Comparison of ENCODE assay signal across 11 mouse cellular contexts in the genomic region with DNA sequence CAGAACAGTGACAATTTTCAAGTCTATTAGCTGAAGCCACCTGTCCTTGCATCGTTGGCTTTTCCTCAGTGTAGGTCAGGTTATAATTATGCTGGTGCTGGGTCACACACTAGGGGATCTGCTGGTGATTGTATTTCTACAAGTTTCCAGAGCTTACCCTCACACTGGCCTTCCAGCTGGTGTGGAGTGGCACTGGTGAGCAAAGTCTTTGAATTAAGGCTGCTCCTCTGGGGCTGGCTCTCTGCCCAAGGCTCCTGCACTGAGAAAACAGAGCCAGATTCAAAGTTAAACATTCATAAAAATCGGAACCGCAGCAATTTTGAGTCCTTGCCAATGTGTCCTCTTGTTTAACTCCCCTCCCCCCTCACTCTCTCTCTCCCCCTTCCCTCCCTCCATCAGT.
DNase-seq lines count a peak whose midpoint lies in the region; ATAC-seq and TF ChIP-seq lines count a peak whose summit lies in the region.
"Had no signal": no experiment of that assay in that cellular context is flagged by ENCODE, and none has a peak within 500 bp of the region (broad histone marks: within the 10 kb centered on the region; RNA-seq: fewer than 3 reads in every experiment).

No protein-coding gene starts in this region.

- no peak overlapping the region for H3K9ac ChIP-seq in hindbrain, postnatal 0 days (replicated peaks; ENCODE audit: low read length)
- no peak overlapping the region for H3K9ac ChIP-seq in hindbrain, embryonic 11.5 days (ENCODE audit: low read depth, low read length)
- H3K9ac ChIP-seq in kidney, embryonic 16.5 days (replicated peaks; ENCODE audit: low read length): no peak overlapping the region
- no peak overlapping the region for H3K9ac ChIP-seq in forebrain, embryonic 13.5 days

- no peaks in the 10 kb centered on the region for H3K4me1 ChIP-seq in hindbrain, postnatal 0 days (ENCODE audit: insufficient read depth, low read length)
- no peaks in the 10 kb centered on the region for H3K4me1 ChIP-seq in hindbrain, embryonic 11.5 days (replicated peaks; ENCODE audit: control insufficient read depth, insufficient read depth, low read length)
- peaks cover 8% of the 10 kb centered on the region; the same call in 1 of the 2 replicates for H3K4me1 ChIP-seq in kidney, embryonic 16.5 days (ENCODE audit: insufficient read depth, low read length)
- peaks cover 17% of the 10 kb centered on the region for H3K4me1 ChIP-seq in forebrain, embryonic 13.5 days
- H3K4me1 ChIP-seq: heart, embryonic 10.5 days had no signal

- no peak overlapping the region for H3K4me2 ChIP-seq in hindbrain, postnatal 0 days (ENCODE audit: low read depth, low read length)
- no peak overlapping the region for H3K4me2 ChIP-seq in hindbrain, embryonic 11.5 days (replicated peaks; ENCODE audit: low read depth, low read length)
- H3K4me2 ChIP-seq in kidney, embryonic 16.5 days (replicated peaks; ENCODE audit: low read depth, low read length): no peak overlapping the region
- no peak overlapping the region for H3K4me2 ChIP-seq in forebrain, embryonic 13.5 days

- H3K27ac ChIP-seq in hindbrain, postnatal 0 days: no peak overlapping the region
- no peak overlapping the region for H3K27ac ChIP-seq in hindbrain, embryonic 11.5 days (ENCODE audit: low read depth, low read length)
- peak overlapping the region; percentile 3; the same call in 1 of the 2 replicates for H3K27ac ChIP-seq in kidney, embryonic 16.5 days (ENCODE audit: low read length)
- H3K27ac ChIP-seq in forebrain, embryonic 13.5 days: no peak overlapping the region
- H3K27ac ChIP-seq: heart, embryonic 10.5 days had no signal

- no peak for TF ChIP-seq CTCF in hindbrain, postnatal 0 days (IDR thresholded peaks at IDR 0.05; ENCODE audit: low read depth)

- 19% methylated on average over 3 of the region's 3 CpGs for WGBS in hindbrain, postnatal 0 days
- WGBS in hindbrain, embryonic 11.5 days: 88% methylated on average over 3 of the region's 3 CpGs
- WGBS in kidney, embryonic 16.5 days: 29% methylated on average over 3 of the region's 3 CpGs
- WGBS in forebrain, embryonic 13.5 days: 44% methylated on average over 3 of the region's 3 CpGs

- no peaks in the 10 kb centered on the region for H3K36me3 ChIP-seq in hindbrain, postnatal 0 days (ENCODE audit: insufficient read depth, low read length)
- no peaks in the 10 kb centered on the region for H3K36me3 ChIP-seq in hindbrain, embryonic 11.5 days (ENCODE audit: control insufficient read depth, insufficient read depth, low read length)
- no peaks in the 10 kb centered on the region for H3K36me3 ChIP-seq in kidney, embryonic 16.5 days (ENCODE audit: insufficient read depth, low read length)
- no peaks in the 10 kb centered on the region for H3K36me3 ChIP-seq in forebrain, embryonic 13.5 days (ENCODE audit: poor library complexity, severe bottlenecking)
- H3K36me3 ChIP-seq: heart, embryonic 10.5 days had no signal

- H3K4me3 ChIP-seq in hindbrain, postnatal 0 days (ENCODE audit: low read length): no peak overlapping the region
- H3K4me3 ChIP-seq in hindbrain, embryonic 11.5 days (ENCODE audit: low read depth, low read length): no peak overlapping the region
- H3K4me3 ChIP-seq in kidney, embryonic 16.5 days (ENCODE audit: low read length): no peak overlapping the region
- H3K4me3 ChIP-seq in forebrain, embryonic 13.5 days: no peak overlapping the region
- H3K4me3 ChIP-seq: heart, embryonic 10.5 days had no signal

- no peaks in the 10 kb centered on the region for H3K27me3 ChIP-seq in hindbrain, postnatal 0 days (ENCODE audit: insufficient read depth, low read length)
- no peaks in the 10 kb centered on the region for H3K27me3 ChIP-seq in hindbrain, embryonic 11.5 days (ENCODE audit: control insufficient read depth, insufficient read depth, low read length)
- H3K27me3 ChIP-seq in kidney, embryonic 16.5 days (ENCODE audit: insufficient read depth, low read length): no peaks in the 10 kb centered on the region
- no peaks in the 10 kb centered on the region for H3K27me3 ChIP-seq in forebrain, embryonic 13.5 days

- ATAC-seq in hindbrain, postnatal 0 days: no peak
- ATAC-seq in hindbrain, embryonic 11.5 days (ENCODE audit: low FRiP score): no peak
- peak; percentile 67; the same call in 1 of the 2 replicates for ATAC-seq in kidney, embryonic 16.5 days (ENCODE audit: low FRiP score, low TSS enrichment)
- ATAC-seq in forebrain, embryonic 13.5 days: no peak
- ATAC-seq: hindbrain, embryonic 16.5 days had no signal

- DNase-seq in hindbrain, postnatal 0 days (ENCODE audit: low spot score): peak; percentile 60
- DNase-seq in hindbrain, embryonic 11.5 days (ENCODE audit: low spot score): no peak
- peak; percentile 58 for DNase-seq in adrenal gland, adult 2 months
- DNase-seq in lung, postnatal 14 days: peak; percentile 40
- DNase-seq in cerebellum, adult 9-10 months: no peak
- DNase-seq in heart, adult 8-10 months (ENCODE audit: low spot score): no peak
- DNase-seq: liver had no signal

- H3K9me3 ChIP-seq in hindbrain, postnatal 0 days (ENCODE audit: low read length): no peaks in the 10 kb centered on the region
- no peaks in the 10 kb centered on the region for H3K9me3 ChIP-seq in hindbrain, embryonic 11.5 days (ENCODE audit: control insufficient read depth, low read length)
- H3K9me3 ChIP-seq in kidney, embryonic 16.5 days (ENCODE audit: low read length): no peaks in the 10 kb centered on the region
- H3K9me3 ChIP-seq in forebrain, embryonic 13.5 days (replicated peaks): no peaks in the 10 kb centered on the region
- H3K9me3 ChIP-seq: heart, embryonic 10.5 days had no signal

Comparison
In these comparisons a context has a peak if more than half of its experiments do, and no peak if none do; other contexts are left out.
1. DNase-seq: peak in hindbrain, postnatal 0 days (single experiment), adrenal gland, adult 2 months (single experiment) and lung, postnatal 14 days (single experiment); none in hindbrain, embryonic 11.5 days (single experiment), cerebellum, adult 9-10 months (single experiment) and heart, adult 8-10 months (single experiment).